Mouse (Mus musculus) spleen, postnatal 4 days (tissue): ENCODE measurements around the gene Ust.

Experiments used
- DNase-seq, 2 experiments: peaks; one replicate each; pipeline ENCODE4 v3.0.0; 2022; ENCODE audit warnings: low spot score in 2 of 2

Ust gene

DNA sequence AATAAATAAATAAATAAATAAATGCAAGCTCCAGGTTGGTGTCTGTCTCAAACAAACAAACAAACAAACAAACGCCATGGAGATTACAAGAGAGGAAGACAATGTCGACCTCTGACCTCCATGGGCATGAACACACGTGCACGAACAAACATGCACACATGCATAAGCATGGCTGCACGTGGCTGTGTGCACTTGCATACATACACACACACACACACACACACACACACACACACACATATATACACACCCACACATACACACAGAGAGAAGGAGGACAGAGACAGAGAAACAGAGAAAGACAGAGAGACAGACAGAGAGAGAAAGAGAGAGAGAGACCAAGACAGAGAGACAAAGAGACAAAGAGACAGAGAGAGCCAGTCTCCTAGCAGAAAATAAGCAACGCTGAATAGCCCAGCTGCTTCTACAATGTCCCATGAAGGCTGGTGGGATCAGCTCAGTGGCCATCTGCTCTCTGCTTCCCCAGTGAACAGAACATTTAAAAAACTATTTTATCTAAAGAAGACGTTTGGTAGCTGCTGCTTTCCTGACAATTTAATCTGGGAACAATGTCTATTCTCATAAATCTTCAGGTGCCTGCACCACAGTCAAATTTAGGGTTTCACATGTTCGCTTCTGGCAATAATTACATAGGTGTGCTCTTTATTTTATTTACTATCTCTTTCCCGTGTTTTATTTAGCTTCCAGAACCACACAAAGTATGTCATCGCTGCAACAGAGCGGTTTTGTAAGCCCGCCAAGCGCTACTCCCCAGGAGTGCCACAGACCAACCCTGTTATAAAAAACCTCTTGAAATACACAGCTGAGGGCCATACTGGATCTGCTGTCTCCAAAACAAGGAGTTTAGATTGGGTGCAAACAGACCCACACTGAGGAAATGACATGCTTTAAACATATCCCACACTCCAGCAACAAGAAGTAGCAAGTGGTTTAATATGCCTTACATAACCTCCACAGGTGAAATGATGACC is 89.5 kb downstream of the Ust start:
- no peak for DNase-seq

DNA sequence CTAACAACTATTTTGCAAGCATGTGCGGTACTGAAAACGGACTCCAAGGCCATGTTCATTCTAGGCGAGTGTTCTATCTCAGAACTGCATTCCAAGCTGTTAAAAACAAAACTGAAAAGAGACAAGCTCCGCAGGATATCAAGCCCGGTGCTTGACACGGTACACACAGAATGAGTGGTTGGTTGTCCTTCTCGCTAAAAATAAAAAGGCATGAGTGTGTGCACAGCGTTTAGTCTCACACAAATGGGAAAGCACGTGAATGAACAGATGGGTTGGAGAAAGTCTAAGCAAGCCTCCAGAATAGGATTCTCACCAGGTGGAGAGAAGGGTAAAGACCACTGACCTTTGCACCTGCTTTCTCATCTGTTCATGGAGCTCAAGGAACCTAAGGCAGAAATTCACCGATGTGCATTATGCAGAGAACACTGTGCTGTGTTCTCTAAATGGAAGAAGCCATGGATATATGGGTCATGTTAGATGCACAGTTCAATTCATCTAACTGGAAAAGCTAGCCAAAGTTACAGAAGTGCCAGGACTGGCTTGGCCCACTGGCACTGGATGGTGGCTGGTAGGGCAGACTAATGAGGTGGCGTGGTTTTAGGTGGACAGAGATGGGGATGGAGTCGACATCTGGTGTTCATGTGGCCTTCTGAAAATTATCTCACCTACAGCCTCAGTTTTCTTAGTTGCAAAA is 90.8 kb downstream of the Ust start:
- DNase-seq, result no peak

DNA sequence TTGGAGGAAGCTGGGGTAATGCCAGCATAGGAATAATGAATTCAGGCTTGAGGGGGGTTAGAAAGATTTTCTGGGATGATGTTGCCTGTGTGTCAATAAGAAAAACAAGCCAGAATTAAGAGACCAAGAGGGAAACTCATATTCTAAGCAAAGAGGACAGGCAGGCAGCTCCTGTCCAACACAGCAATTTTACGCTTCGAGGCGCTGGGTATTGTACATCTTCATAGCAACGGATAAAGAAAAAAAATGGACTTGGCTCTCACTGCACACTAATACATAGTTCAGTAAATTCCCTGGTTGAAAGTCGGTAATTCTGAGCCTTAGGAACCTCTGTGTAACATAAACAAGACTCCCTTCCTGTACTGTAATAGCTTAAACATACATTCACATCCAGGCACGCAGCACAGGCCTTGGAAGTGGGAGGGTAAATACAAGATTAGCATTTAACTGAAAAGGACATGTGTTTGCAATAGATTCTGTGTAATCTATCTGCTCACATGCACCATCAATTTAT is 99.1 kb downstream of the Ust start:
- DNase-seq, result no peak

DNA sequence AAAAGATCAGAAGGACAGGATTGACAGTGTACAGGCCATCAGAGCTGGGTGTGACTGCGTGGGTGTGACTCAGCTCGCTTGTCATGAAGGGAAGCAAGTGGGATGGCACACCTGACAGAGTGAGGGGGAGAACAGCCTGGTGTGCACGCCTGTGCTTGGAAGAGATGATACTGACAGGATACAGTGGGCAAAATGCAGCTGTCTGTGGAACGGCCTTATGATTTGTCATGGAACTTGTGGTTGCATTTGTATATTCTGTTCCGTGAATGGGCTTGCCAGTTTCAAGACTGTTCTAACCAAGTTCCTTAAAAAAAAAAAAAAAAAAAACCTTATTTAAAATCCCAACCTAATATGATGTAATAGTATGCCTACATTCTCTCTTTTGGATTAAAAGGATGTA is 103.2 kb downstream of the Ust start:
- no peak for DNase-seq

DNA sequence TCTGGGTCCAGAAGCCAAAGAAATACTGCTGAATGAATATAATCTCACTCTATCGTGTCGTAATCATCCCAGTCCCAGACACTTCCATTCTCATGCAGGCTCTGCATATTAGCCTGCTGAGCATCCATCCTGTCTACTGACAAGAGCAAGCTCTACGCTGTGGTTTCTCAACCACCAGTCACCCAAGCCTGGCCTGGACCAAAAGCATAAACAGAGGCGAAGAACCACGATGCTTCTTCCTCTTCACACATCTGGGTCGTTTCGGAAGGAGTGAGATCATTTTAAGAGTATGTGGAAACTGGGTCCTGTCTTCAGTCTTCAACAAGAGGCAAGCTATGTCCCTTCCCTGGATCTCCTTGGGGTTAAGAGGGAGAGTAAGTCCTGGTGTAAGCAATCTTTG is 103.6 kb downstream of the Ust start:
- DNase-seq, result no peak

DNA sequence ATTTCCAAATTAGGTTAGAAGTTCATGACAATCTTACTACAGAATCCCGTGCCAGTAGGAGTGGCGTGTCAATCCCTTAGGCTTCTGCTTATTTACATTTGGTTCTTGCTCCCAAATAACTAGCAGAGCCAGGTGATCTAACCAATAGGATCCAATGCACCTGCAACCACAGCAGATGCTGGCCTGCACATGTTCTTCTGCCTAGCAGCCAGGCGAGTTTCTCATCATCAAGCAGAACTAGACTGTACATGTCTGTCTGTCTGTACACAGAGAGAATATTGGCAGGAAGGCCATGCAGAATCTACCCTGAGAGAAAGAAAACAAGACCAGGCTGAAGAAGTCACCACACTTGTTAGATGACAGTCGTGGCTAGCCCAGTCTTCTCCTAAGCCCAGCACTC is 113.5 kb downstream of the Ust start:
- DNase-seq, result no peak

DNA sequence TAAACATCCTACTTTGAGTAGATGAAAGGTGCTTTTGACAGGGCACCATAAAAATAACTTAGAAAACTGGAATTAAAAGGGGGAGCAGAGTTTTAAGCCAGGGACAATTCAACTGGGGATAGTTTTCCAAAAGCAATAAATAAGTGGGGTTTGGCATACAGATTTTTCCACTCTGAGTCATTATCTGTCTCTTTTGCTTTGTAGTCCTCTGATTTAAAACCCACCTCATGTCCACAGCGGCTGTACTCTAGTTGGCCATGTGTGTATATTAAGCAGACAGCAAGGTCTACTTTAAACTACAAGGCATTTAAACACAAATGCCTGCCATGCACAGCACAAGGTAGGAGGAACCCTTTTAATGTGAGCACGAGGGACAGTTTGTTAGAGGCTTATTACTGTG is 126.4 kb downstream of the Ust start:
- no peak for DNase-seq

DNA sequence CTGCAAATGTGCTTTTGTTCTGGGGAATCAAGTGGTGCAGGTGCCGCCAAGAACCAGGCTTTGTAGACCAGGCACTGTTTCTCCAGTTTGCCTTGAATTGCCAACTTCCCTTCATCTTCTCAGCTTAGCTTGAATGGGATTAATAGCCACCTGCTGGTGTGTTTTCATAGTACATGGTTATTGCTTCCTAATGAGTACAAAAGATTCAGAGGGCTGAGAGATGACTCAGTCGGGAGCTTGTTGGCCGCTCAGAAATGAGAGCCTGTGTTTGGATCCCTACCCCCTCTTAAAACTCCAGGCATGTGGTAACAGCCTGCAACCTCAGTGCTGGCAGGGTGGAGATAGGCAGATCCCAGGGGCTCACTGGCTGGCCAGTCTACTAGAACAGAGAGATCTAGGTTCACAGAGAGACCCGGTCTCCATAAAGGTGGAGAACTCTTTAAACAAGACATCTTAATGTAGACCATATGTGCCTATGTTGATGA is 127.3 kb downstream of the Ust start:
- no peak for DNase-seq

DNA sequence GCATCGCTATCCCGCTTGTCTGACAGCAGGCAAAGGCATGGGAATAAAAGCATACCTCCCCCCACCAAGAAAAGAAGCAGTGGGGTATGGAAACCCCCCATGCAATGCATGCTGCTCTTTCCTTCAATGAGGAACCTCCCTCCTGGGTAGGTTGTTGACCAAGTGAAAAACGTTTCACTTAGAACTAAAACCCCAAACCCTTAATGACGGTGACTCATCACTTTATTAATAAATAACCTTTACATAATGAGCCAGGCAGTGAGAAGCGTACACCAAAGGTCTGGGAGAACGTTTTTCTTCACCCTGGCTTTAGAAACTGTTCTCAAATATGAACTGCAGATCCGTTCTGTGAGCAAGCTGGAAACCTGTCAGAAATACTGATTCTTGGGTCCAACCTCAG is 130.4 kb downstream of the Ust start:
- no peak for DNase-seq

DNA sequence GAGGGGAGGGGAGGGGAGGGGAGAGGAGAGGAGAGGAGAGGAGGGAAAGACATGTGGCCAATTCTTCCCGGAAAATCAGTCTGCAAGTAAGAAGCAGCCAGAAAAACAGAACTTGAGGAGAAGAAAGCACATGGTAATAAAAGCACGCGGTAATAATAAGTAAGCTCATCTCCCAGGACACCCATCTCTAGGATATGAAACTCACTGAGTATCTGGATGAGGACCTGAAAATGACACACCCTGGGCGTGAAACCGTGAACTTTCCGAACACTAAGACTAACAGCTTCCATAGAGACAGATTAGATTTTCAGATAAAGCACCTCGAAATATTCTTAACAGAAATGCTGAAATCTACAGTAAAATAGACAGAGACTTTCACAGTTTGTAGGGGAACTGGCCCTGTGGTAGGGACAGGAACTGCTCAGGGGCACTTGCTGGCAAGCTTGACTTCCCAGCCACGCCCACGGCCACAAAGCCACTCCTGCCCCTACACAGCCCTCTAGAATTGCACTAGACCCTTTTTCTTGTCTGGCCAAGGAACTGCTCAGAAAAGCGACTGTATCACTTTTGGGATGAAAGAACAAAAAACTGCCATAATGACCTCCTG is 148.6 kb downstream of the Ust start:
- DNase-seq, result peak; percentile 16 to 57

DNA sequence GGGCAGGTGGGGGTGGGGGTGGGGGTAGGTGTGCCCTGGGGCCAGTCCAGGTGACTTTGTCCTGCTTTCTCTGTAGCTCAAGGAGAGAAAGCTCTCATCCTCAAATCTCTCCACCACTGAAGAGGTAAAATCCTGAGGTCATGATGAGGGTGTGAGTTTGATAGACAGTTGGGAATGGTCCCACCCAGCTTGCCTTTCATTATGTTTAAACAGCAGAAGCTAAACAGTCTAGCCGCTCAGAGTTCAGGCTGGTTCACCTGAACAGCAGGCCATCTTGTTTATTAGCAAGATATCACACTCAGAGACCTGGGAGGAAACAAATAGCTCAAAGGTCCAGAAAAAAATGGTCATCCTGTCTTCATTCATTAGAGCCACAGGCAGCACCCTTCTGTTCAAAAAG is 152.8 kb downstream of the Ust start:
- DNase-seq, result peak in 1 of 2 experiments; percentile 15

DNA sequence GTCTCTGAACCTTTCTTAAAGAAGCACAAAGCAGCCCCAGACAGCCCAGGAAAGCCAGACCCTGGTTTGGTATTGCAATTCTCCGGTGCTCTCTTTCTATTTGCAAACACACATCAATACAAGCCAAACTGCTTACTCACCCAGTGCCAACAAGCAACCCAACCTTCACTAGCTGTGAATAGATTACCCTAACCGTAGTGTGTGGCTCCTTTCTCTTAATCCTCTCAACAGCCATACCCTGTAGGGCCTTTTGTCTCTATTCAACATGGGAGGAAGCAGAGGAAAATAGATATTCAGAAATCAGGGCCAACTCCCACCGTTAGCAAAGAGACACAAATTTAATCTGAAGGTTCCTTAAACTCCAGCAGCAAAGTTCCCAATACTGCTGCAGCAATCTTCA is 154.4 kb downstream of the Ust start:
- DNase-seq, result no peak

DNA sequence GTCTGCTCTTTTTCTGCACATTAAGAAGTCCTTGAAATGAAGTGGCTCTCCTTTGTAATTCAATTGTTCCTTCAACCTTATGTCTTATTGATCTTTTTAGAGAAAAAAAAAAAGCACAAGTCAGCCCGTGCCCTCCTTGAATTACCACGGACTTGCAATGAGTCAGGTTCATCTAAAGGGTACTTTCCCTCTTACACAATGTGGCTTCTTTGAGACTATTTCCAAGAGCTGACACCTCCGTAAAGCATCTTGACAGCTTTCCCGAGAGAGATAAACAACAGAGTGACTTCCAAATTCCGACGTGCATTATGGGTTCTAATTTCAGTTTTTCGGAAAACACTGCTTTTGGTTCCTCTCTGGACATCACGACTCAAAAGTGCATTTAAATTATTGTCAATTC is 155.3 kb downstream of the Ust start:
- no peak for DNase-seq

DNA sequence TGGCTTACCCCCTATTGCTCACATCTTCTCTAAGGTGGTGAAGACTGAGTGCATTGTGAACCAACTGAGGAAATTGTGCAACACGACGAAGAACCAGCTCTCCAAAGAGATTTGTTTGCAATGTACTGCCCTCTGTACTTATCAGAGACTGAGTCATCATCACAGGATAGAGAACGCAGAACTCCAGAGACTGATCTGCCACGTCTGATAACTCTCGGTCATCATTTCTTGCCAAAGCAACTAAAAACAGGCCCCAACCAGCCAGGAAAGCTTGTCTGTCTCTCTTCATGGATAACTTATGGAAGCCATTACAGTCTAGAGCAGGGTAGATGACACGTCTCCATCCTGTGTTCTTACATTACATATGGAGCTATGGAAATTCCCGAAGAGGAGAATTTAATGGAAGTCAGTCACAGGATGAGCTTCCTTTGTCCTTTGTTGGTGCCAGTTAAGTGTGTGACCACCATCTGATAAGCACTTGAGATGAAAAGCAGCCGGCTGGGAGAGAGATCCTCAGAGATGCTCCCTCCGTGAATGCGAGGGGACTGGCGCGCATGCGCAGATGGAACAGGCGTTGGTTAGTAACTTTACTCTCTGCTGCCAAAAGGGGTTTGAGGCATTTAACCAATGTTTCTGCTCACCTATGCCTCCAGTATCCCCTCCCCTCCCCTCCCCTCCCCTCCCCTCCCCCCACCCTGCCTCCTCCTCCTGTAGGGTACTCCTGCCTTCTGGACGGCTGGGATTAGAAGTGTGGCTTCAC is 160.2 kb downstream of the Ust start:
- DNase-seq, result peak in 1 of 2 experiments; percentile 47

DNA sequence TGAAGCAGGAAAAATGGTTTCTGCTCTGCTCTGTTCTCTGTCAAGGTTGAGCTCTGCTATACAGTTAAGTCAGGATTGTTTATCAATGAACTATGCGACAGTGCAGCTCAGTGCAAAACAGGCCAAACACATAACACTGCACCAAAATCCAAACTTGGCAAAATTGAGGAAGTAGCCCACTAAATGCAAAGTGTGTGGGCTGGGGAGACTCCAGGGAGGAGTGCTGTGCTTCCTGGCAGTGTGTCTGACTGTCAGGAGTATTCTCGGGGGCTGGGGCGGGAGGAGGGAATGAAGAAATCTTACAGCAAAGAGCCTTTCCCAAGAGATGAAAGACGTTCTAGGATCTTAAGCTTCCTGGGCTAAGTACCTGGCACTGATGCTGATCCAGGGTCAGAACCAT is 165.1 kb downstream of the Ust start:
- no peak for DNase-seq

DNA sequence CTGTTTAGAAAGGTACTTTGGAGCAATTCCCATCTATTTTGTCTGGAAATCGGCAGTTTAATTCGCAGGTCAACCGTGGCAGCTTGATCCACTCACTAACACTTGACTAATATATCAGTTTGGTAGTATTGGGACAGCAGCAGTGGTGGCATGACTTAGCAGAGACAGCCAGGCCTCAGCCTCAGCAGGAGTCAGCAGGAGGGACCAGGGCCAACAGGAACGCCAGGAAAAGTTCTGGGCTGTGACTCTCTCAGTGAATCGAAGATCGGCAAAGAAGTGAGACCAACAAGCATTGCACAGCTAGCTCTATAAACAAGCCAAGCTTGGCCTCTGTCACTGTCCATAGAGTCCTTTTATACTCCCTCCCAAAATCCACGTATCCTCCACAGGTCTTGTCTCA is 168.0 kb downstream of the Ust start:
- DNase-seq, result no peak

DNA sequence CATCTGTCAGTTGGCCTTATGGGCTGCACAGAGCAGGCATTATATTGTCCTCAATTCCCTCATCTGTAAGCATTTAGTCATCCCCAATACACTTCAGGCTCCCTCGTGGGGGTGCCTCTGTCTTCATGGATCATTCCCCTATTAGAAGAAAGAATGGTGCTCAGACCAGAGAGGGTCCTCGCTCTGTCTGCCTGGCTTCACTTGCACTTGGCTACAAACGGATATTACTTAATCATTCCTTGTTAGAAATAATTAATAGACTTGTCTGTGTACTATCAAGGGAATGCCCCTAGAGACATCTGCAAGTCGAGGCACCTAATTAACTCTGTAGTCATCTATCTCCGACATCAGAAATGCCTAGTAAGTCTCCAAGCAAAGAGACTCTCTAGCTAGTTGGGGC is 171.1 kb downstream of the Ust start:
- no peak for DNase-seq

DNA sequence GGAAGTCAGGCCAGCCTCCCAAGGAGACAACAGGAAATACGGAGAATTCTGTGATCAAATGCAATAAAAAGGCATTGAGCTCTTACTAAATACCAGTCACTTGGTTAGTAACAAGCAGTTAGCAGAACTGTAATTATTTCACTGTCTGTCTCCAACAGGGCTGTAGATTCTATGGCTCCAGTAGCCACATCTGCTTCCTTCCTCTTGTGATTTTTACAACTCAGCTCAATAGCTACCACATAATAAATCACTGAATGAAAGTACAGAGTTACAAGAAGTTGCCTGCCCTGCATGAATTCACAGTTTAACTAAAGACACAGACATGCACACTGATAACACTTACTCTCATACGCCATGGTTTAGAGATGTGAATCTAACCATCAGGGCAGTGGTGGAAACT is 176.1 kb downstream of the Ust start:
- no peak for DNase-seq

DNA sequence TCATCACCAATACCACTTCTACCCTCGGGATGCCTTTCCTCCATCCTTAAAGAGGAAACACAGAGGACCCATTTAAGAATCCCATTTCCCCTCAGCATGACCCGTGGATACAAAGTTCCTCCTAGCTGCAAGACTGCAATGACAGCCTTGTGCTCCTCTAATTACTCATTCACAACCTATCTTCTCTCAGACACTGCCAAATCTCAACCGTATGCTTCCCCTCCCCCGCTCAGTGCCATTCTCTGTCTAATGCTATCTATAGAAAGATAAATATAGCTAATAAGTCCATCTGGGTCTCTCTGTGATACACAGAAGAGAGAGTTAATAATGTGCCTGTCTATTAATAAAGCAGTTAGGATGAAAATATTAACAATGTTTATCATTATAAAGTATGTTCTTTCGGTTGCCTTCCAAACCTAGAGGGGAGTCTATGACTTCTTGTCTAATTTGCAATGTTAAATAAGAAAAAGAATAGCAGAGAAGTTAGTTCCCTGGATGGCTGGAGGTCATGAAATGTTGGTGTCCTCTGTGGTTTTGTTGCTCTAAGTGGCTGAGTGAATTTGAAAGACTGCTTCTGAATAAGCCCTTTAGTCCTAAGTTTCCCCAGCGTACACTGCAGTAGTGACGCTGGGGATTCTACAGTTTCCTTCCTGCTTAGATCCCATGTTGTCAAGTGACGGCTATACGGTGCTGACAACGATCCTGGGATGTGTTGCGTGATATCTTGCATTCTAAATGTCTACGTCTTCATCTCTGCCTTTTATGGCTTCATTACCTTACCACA is 178.8 kb downstream of the Ust start:
- no peak for DNase-seq

DNA sequence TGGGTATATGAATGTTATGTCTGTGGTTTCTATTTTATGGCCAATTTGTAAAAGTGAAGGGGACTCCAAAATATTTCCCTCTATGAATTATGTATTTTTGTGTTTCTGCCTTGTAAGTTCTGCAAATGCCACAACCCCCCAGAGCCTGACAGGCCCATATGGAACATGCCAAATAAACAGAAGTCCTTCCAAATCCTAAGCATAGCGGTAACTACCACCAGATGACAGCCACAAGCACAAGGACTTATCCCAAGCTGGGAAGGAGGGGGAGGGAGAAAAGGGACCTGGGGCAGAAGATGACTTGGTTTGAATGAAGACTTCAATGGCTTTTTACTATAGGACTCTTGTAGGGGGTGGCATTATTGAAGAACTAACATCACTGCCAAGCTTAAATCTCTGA is 182.0 kb downstream of the Ust start:
- DNase-seq, result no peak

DNA sequence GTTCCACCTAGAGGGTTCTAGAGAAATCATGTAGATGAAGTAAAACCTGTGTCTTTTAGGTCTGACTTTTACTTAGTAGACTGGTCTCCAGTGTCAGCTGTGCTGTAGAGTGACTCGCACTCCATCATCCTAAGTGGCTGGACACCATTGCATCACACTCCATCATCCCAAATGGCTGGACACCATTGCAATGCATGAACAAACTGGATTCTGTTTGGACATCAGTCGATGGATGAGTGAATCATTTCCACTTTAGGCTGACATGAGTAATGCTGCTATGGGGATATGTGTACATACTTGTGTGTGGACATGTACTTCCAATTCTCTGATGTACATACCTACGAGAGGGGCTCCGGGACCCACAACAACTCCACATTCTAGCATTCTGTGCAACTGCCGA is 187.7 kb downstream of the Ust start:
- peak in 1 of 2 experiments; percentile 26 for DNase-seq
